Mouse (Mus musculus) T-cell, adult 2 months (primary cell): ENCODE results near the gene Emsy.

ENCODE experiments used
- DNase-seq: peaks from one replicate; pipeline ENCODE4 v3.0.0; 2022; ENCODE audit warnings: low spot score

The Emsy gene

DNA sequence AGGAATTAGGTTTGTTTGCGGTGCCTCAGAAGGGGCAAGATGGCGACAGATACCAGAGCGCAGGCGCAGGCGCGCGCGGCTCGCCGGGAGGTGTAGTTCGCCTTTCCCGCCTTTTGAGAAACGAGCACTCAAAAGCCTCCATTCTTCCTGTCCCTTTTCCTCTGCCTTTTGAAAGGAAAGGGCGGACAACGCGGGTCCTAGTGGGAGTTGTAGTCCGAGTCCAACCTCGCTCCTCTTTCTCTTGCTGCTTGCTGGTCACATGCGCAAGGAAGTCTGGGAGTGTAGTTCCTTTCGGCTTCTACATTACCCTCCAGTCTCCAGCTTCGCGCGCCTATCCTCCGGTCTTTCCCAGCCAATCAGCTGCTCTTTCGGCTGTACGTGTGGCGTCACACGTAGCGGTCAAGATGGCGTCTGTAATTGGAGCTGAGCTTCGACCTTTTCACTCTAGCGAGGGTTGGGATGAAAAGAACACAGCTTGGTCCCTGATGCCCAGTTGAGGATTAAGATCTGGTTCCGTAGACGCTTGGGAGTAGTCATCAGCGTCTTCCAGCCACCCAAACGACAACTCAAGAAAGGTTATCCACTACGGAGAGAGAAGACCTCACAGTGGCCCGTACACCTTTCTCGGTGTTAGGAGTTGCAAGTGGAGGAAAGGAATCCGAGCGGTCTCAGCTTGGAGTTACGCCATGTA lies at the start of gene Emsy:
Gene Emsy (minus strand): TSS at position 253 of the 691 bp plus-strand sequence.
- DNase-seq = peak; percentile 92

DNA sequence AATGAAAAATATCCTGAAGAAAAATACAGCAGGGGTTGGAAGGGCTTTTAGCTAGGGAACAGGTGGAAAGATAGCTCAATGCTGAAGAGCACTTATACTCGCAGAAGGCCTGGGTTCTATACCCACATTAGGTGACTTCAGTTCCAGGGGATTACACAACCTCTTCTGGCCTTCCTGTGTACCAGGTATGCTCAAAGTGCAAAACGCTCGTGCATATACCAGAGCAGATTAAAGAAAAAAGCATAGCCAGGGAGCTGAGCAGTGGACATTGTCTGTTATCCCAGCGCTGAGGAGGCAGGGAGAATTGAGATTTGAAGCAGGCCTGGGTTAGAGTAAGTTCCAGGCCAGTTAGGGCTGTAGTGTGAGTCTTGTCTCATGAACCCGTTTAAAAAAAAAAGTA lies 47.7 kb upstream of the Emsy start:
- no peak for DNase-seq

DNA sequence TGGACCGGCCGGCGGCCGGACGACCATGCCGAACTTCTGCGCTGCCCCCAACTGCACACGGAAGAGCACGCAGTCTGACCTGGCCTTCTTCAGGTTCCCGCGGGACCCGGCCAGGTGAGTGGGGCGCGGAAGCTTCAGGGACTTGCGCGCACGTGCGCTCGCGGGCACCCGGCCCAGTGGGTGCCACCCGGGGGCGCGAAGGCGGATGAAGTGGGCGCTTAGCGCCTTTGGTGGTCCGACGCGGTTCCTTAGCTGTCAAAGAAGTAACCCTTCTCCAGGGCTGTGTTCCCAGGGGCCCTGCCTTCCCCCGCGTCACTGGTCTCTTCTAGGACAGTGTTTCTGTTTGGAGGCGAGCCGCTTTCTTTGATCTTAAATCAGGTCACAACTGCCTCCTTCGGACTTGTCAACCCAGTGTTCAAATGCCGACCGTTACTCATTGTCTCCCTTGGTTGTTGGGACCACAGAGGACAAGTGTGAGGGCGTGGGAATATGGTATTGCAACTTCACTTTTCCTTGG lies 46.8 kb upstream of the Emsy start:
- peak; percentile 43 for DNase-seq

DNA sequence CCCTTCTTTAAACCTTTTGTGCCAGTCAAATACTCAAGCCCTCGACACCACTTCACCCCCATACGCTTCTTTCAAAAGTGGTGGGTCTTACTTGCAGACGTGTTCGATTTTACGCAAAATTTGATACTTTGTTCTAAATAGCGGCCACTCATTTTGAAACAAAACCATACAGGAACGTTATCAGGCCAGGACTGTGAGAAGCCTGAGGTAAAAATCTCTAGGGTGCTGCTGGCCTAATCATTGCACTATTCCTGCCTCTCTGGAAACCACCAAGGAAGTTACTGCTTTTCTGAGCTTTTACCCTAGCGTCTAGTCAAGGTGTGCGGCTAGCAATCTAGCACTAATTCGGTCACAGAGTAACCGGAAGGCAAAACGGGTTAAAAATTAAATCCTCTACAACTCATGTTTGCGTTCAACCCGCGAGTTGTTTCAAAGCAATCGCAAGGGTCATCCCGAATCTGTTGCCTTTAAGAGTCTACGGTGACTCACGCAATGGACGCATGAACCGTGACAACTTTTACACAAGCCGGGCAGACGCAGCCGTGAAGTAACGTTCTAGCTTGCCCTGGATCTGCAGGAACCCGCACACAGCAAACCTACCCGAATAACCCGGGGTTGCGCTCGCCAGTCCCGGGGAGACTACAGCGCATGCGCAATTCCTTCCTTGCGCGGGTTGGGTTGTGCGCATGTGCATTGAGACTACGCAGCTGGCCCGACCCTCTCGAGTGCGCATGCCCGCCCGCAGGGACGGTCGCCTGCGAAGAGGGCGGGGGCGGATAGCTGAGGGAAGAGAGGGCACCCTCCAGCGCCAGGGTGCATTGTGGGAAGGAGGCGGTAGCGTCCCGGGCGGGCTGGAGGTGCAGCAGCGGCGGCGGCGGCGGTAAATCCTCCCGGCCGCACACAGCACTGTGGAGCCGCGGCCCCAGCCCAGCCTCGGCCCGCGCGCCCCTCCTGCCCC lies 46.0 kb upstream of the Emsy start, which contains the start of gene Thap12:
Gene Thap12 (plus strand): TSS at position 821 of the 958 bp plus-strand sequence.
- DNase-seq = peak; percentile 100

DNA sequence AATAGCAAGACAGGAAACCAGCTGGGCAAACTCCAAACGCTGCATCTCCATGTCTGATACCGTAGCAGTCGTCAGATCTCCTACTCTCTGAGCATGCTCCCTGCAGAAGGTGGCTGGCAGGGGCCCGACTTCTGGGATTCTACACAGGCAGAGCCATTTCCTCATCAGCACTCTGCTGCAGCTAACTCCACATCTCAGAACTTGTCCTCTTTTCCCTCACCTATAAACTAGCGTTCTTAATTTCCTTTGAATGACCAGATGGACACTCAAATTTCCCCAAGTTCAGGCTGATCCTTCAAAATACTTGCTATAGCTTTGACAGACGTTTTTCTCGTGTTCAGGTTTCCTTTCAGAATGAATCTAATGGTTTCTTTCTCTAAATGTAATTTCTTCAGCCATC lies 45.2 kb upstream of the Emsy start:
- DNase-seq = no peak

DNA sequence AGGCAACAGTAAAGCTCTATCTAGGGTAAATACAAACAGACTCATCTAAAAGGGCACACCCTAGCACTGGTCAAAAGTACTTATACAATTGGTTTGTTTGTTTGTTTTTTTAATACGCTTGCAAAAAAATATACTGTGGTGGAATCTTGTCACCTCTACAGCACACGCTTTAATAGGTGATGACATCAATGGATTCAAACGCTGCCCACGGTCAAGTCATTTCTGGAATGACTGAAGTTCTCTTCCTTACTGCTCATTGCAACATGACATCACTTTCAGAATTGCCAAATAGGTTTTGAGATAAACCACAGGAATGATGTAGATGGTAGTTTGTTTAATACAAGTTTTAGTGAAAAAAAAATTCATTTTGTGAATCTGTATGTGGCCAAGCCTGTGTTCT lies 42.0 kb upstream of the Emsy start:
- DNase-seq = no peak

DNA sequence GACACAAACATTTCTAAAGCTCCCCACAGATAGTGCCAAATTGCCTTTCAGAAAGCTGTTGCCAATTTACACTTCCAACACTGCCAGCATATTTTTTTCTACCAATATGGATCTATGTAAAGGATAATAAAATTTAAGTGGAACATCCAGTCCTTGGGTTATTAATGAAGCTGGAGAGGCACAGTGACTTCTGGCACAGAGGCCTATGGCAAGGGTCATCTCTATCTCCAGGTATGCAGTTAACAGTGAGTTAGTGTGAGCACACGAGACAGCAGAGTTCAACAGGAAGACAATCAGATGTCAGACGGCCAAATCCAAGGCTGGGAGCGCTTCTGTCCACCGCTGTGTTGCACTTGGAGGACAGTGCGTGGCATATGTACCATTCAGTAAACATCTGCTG lies 41.5 kb upstream of the Emsy start:
- no peak for DNase-seq

DNA sequence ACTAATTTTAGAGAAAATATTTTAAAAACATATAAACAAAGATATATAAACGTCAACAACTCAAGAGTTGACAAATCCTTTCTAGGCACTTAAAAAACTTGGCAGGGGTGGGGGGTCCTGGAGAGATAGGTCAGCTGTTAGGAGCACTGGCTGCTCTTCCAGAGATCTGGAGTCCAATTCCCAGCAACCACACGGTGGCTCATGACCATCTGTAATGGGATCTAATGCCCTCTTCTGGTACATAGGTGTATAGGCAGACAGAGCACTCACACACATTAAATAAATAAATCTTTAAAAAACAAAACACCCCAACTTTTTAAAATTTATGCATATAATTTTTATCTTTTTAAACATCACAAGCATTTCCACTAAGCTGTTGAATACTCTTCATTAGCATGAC lies 40.9 kb upstream of the Emsy start:
- no peak for DNase-seq

DNA sequence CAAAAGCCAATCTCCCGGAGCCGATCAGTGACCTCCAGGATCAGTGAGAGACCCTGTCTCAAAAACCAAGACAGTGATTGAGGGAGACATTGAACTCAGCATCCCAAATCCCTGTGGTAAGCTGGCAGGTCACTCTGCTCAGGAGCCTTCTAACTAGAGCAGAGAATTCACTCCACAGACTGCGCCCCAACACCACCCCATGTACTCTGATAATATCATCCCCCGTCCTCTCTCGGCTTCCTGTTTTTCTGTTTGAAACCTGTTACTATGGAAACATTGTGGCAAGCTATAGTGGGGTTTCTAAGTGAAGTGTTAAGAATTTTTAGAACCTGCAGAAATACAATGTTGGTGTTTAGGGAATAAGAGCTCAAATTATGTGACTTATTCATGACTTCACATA lies 37.5 kb upstream of the Emsy start:
- DNase-seq = peak; percentile 84

DNA sequence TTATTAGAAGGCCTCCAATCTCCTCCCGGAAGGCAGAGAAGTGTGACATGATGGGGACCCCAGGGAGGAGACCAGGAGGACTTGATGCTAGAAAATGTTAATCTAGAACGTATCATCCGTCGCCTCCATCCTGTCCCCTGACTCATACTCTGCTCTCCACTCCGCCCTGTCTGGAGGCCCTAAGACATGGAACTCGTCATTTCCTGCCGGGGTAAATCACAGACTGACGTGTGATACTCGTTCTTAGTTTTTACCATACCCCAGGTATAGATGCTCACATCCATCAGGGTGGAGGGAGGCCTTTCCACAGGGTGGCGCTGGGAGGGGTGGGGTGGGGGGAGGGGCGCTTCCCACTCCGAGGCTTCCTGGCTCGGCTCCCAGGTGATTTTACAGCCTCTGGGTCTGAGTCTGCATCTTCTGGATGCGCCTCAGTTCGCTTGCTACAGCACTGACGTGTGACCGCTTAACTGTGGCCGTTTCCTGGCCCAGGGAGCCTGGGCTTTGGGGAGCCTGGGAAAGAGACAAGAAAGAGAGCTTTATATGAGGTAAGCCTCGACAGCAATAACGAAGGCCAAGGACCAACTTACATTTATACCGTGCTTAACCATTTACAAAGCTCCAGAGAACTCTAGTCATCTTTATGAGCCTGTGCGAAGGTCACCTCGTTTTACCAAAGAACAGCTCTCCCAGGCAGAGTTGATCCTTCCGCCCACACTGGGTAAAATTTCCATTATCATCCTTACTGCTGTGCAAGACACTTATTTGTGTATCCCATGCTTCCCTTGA lies 36.4 kb upstream of the Emsy start:
- peak; percentile 82 for DNase-seq

DNA sequence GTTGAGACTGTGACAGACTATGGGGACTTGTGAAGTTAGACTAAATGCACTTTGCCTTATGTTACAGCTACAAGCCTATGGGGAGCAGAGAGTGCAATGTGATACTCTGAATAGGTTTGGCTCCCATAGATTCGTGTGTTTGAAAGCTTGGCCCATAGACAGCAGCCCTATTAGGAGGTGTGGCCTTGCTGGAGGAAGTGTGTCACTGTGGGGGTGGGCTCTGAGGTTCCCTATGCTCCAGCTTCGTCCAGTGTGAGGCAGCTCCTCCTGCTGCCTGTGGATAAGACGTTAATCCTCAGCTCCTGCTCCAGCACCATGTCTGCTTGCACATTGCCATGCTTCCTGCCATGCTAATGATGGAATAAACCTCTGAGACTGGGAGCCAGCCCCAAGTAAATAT lies 34.2 kb upstream of the Emsy start:
- DNase-seq = no peak

DNA sequence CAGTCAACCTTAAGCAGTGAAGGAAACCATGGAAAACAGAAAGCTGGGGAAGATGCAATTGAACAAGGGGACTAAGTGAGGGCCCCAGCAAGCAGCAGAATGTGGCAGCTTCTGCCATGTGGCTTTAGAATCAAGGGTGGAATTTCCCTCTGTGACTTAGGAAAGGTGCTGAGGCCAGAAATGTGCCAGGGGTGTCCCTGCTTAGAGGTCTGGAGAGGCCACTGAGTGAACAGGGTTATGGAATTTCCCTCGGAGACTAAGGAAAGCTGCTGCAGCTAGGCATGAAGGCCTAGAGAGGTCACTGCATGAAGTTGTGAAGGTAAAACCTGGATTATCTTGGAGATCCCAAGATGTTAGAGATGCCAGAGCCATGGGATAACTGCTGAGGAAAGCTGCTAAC lies 33.5 kb upstream of the Emsy start:
- no peak for DNase-seq

DNA sequence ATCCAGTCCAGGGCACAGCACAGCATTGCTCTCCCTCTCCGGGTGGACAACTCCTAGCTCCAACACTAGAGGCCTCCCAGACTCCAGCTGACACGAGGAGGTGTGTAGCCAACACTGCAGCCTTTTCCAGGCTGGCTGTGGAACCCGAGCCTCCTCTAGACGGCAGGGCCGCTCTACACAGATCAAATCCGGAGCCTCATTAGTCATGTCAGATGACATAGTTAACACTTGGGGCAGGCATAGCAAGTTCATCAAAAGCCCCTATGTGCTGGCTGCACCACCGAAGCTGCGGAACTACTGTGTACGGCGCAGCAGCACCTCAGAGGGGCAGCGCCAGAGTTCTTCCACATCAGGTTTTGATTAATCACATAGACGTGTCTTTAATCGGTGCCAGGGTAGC lies 29.3 kb upstream of the Emsy start:
- no peak for DNase-seq

DNA sequence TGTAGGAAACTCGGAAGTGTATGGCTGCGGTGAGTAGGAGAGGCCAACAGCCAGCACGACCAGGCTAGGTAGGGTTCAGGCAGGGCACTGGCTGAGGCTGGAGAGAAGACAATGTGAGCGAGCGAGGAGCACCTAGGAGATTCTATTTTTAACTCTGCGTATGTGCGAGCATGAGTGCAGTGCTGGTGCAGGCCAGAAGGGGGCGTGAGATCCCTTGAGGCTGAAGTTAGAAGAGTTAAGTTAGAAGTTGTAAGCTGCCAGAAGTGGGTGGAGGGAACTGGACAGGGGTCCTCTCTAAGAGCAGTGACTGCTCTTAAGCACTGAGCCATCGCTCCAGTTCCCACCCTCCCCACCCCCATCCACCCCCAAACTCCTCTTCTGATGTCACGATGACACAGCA lies 26.2 kb upstream of the Emsy start:
- no peak for DNase-seq

DNA sequence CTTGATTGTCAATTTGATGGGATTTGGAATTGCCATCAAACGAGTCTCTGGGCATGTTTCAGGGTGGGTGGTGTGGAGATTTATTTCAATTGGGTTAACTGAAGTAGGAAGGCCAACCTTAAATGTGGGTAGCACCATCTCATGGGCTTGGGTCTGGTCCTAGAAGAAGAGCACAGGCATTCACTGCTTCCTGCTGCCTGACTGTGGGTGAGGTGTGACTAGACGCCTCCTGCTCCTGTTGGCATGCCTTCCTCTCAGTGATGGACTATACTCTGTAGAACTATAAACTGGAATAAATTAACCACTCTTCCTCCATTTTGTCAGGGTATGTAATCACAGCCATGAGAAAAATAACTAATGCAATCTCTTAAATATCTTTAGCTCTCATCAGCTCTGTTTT lies 24.1 kb upstream of the Emsy start:
- DNase-seq = no peak

DNA sequence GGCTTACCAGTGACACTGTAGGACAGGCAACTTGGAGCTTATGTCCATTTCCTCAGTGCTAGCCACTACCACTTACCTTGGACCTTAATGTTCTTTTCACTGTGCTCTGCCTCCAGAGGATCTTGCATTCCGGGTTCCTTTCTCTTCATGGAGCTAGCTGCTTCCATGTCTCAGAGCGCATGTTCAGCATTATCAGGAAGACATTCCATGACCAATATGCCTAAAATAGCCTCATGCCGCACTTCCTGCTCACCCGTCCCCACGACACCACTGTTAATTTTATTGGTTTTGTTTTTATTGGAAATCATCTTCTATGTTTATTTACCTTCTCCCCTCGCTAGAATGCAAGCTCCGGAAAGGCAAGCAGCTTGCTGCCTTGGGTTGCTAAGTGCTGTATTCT lies 21.9 kb upstream of the Emsy start:
- no peak for DNase-seq

DNA sequence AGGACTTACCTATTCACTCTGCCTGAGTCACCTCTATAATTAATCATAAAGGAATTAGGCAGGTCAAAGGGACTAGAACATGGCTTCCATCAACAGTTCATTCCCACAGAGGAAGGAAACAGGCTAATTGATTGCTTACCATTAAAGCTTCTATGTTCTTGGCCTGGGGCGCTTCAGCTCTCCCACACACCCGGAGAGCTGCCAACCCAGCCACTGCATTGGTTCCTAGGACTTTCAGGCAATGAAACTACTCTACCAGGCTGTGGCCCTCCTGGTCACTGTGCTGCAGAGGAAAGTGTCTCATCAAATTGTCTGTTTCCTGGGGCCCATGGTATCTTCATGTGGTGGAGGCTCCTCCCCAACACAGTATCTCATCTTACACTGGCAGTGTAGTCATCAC lies 20.9 kb upstream of the Emsy start:
- DNase-seq = no peak

DNA sequence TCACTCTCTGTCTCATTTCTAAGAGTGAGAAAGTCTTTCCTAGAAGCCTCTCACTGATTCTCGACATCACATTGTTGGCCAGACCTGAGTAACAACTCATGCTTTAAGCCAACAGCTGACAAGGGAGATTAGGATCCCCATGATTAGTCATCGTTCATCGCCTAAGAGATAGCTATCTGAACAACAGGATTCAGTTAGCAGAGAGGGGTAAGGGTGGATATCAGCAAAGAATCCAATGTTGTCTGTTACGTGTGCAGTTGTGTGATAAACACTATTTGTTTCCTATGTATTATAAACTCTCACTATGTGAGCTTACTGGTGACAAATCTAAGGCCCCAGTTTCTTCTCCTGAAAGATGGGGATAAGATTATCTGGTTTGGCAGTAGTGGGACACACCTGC lies 17.8 kb upstream of the Emsy start:
- no peak for DNase-seq

DNA sequence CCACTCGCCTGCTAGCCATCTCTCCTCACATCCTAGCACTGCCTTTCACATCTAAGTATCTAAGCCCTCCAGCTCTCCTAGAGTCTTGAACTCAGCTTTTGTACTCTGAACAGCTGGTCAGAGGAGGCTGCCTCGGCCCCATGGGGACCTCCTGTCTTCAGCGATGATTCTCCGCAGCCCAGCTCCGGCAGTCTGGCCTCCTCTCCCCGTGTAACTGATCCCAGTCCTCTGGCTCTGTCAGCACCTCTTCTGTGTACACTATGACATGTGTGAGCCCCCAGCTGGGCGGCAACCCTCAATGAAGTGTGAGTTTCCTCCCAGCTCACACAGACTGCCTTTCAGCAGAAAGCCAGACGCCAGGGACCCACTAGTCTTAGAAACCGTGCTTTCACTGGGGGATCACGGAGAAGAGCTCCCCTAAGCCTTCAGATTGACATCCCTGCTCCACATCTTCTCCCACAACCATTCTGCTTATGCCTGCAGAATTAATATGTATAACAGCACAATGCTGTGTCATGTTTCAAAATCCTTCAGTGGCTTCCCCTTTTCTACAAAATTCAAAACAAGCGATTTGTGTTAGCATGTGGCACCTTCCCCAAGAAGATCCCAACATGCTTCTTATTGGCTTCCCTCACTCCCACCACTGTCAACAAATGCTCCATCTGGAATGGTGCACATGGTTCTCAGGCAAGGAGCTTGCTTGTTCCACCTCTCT lies 15.8 kb upstream of the Emsy start:
- no peak for DNase-seq

DNA sequence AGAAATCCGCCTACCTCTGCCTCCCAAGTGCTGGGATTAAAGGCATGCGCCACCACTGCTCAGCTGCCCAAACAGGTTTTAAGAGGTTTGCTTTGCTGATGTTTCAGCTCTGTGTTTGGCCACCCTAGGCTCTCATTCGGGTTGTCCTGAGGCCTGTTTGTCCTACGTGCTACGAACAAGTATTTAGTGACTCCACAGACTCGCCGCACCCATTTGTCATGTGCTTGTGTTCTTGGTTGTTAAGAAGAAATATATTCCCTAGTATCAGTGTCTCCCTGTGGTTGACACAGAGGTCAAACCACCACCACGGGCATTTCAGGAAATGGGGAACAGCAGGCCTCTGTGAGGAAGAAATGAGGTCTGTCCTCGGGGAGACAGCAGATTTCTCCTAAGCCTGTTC lies 14.8 kb upstream of the Emsy start:
- no peak for DNase-seq

DNA sequence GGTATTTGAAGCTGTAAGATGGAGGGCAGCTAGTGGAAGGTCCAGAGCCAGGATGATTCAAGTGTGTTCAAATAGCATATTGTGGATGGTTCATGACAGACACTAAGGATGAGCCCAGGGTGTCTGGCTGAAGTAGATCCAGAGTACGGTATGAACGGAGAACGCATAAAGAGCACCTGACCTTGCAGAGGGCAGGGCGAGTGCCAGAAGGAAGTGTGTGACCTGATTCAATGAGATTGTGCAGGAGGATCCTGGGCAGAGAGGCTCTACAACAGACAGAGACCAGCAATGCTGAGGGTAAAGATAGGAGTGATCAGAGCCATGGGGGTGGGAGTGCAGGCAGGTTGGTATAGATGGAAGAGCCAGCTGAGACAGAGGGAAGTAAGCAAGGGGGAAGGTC lies 14.2 kb upstream of the Emsy start:
- DNase-seq = no peak
